Mouse (Mus musculus) colon, adult 2 months (tissue): Measurements from ENCODE around the gene Ran. TPM values are rescaled to one million over a fixed set of nuclear protein-coding genes. Genes with fewer than 3 reads are reported as not detected.

Experiments used
- polyA plus RNA-seq: library from polyadenylated mRNA; depleted of rRNA; stranded (reverse); fragments of >200 nt; gene quantifications from 2 replicates; pipeline ENCODE4 v1.2.3, GENCODE M21; 2012; rRNA removed

Ran gene
- polyA plus RNA-seq = 50.4 and 67.6 TPM in 2 replicates

DNA sequence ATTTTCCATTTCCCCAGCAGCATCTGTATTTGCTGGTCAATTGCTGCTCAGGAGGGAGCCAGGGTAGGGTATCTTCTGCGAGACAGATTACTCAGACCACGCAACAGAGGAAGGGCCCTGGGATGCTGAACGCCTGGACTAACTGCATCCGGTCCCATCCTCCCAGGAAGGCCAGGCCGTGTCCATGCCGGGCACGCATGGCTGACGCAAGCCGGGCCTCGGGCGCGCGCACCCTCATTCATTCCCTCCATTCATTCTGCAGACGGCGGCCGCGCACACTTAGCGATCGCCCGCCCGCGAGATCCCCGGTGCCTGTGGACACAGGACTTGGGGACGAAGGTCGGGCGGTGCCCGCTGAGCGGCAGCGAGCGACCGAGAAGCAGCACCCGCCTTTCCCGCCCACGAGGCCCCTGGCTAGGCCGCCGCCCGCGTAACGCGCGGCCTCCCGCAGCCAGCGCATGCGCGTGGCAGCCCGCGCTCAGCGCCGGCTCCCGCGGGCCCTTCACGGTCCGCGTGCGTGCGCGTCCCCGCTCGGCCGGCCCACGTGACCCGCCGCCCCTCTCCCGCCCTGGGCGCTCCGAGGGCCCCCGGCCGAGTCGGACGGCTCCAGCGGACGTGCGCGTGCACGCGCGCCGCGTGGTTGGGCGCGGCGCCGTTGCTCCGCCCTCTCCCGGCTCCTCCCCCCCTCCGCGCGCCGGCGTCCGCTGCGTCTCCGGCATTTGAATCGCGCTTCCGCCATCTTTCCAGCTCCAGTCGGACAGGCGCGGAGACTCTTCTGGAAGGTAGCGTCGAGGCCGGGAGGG is at the start of gene Ran:
TSS of gene Ran (plus strand) at position 573 of the 803 bp plus-strand sequence.

DNA sequence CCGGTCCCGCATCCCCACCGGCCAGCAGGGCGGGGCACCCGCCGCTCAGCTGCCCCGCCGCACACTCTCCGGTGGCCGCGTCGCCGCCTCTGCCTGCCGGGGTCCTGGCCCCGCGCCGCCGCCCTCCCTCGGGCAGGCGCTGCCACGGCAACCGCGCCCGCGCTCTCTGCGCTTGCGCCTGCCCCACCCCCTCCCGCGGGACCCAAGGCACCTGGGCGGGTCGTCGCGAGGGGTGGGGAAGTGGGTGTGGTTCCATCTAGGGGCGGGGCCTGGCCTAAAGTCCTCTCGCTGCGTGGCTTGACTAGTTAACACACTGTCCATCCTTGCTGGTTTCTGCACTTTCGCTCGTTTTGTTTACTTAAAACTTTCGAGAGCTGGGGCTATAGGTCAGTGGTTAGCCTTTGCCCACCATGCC is 11.4 kb upstream of the Ran start, which contains the start of gene Stx2:
TSS of gene Stx2 (minus strand) at position 163 of the 415 bp plus-strand sequence.

Other genes starting within 250 kb of the Ran start
- 2.6 and 3.2 TPM in 2 replicates for gene Rimbp2, start 66.6 kb upstream of the Ran start, polyA plus RNA-seq
- gene Stx2, start 11.5 kb upstream of the Ran start, polyA plus RNA-seq = 9.8 and 11.5 TPM in 2 replicates
- 6.3 and 7.1 TPM in 2 replicates for gene Adgrd1, start 76.7 kb downstream of the Ran start, polyA plus RNA-seq